Mouse (Mus musculus): Measurements from ENCODE around the gene Hsf3.
"Not testable (repeated sequence)": the region's sequence is repeated elsewhere in the genome, so short reads cannot be mapped to it uniquely, and the experiment has no call there.

Gene Hsf3

GRCm38 (mm10) chrX:96456201-96456963 is at the start of gene Hsf3:
Hsf3 (minus strand) TSS chrX:96456294.
- peak; percentile 62 for DNase-seq (ENCODE audit: low spot score)

- DNase-seq (ENCODE audit: low spot score) = peak; percentile 4
Measured at GRCm38 (mm10) chrX:96501580-96501979, 45.5 kb upstream of the Hsf3 start.

GRCm38 (mm10) chrX:96455149-96455548 is 945 bp downstream of the Hsf3 start, which contains the start of gene Heph:
Heph (plus strand) TSS chrX:96455359.
- peak; percentile 24 for DNase-seq (ENCODE audit: low spot score)

GRCm38 (mm10) chrX:96419383-96419782 is 36.7 kb downstream of the Hsf3 start:
- no peak for DNase-seq (ENCODE audit: low spot score)

GRCm38 (mm10) chrX:96417733-96418132 is 38.4 kb downstream of the Hsf3 start:
- peak; percentile 70 for DNase-seq (ENCODE audit: low spot score)

GRCm38 (mm10) chrX:96416970-96417369 is 39.1 kb downstream of the Hsf3 start:
- no peak for DNase-seq (ENCODE audit: low spot score)

- not testable (repeated sequence) for DNase-seq (ENCODE audit: low spot score)
Measured at GRCm38 (mm10) chrX:96415351-96415750, 40.7 kb downstream of the Hsf3 start.

- no peak for DNase-seq (ENCODE audit: low spot score)
Measured at GRCm38 (mm10) chrX:96339108-96339507, 117.0 kb downstream of the Hsf3 start.

- peak; percentile 26 for DNase-seq (ENCODE audit: low spot score)
Measured at GRCm38 (mm10) chrX:96329764-96330163, 126.3 kb downstream of the Hsf3 start.

GRCm38 (mm10) chrX:96293338-96293737 is 162.8 kb downstream of the Hsf3 start, which contains the start of gene Vsig4:
Vsig4 (minus strand) TSS chrX:96293438.
- DNase-seq (ENCODE audit: low spot score) = no peak

- no peak for DNase-seq (ENCODE audit: low spot score)
Measured at GRCm38 (mm10) chrX:96256509-96256908, 199.6 kb downstream of the Hsf3 start.
